Mouse (Mus musculus) brown adipose tissue, adult 24 weeks (tissue): ENCODE measurements at regions not wholly inside any gene's neighbourhood (a gene's known extent, or its start where the extent isn't known, plus 50 kb on each side); places are given as distances from the start of the nearest gene placed in this dataset.

Experiments used
- H3K27ac ChIP-seq: fragments of 200-500 bp; replicated peaks from 2 replicates; pipeline ENCODE4 v1.5.1; 2012; ENCODE audit warnings: low read depth, mild to moderate bottlenecking, low read length
- H3K4me1 ChIP-seq: fragments of 200-500 bp; 2 replicates; pipeline ENCODE4 v1.6.1; 2012; ENCODE audit warnings: low read length, mixed read lengths; ENCODE audit not compliant: control insufficient read depth, insufficient read depth, insufficient read length
- H3K4me3 ChIP-seq: fragments of 200-500 bp; 2 replicates; pipeline ENCODE4 v1.5.1; 2012; ENCODE audit warnings: low read depth, mild to moderate bottlenecking, low read length, moderate library complexity; ENCODE audit not compliant: insufficient read depth

- Histone ChIP-seq H3K4me1 (no peaks in the 10 kb centered on the region), H3K27ac (no peak overlapping the region), H3K4me3 (no peak overlapping the region)
Measured at GRCm38 (mm10) chr14:61803421-61803925, 196.2 kb downstream of the Kcnrg start.

- no peaks in the 10 kb centered on the region for H3K4me1 ChIP-seq
- H3K4me3 ChIP-seq = no peak overlapping the region
- no peak overlapping the region for H3K27ac ChIP-seq
Measured at GRCm38 (mm10) chr14:61805433-61805832, 198.2 kb downstream of the Kcnrg start.

- no peak overlapping the region for H3K27ac ChIP-seq
Measured at GRCm38 (mm10) chr14:61808193-61808592, 200.9 kb downstream of the Kcnrg start.

DNA sequence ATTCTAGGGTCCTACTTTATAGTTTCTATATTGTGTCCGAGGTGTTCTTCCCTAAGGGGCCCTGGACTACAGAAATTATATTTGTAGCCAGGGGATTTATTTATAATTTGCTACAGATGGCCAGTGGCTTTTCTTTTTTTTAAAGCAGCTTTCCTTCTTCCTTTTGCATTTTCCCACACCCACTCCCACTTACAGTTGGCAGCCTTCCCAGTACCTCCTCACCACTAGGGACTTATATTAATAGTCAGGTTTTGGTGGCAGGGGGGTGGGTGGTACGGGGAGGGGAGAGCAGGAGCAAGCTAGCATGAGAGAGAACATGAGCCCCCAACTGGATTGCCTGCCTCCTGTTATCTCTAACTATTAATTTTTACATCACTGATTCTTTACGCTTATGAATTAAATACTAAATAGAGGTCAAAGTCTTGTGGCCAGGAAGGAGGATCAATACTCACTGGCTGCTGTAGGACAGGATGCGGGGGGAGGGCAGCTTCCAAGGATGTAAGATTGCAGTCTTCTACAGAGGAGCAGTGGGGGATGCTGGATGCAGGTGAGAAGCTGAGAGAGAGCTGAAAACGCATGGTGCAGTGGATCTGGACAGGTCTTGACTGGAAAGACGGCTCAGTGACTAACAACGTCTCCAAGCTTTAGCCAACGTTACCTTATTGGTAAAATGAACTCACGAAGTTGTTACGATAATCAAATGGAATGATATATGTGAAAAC is 202.6 kb downstream of the Kcnrg start:
- Histone ChIP-seq H3K4me3 (no peak overlapping the region), H3K27ac (no peak overlapping the region), H3K4me1 (no peaks in the 10 kb centered on the region)

More at GRCm38 (mm10) chr14:61808193-61808592, 200.9 kb downstream of the Kcnrg start:
- no peak overlapping the region for H3K4me3 ChIP-seq
- no peaks in the 10 kb centered on the region for H3K4me1 ChIP-seq

DNA sequence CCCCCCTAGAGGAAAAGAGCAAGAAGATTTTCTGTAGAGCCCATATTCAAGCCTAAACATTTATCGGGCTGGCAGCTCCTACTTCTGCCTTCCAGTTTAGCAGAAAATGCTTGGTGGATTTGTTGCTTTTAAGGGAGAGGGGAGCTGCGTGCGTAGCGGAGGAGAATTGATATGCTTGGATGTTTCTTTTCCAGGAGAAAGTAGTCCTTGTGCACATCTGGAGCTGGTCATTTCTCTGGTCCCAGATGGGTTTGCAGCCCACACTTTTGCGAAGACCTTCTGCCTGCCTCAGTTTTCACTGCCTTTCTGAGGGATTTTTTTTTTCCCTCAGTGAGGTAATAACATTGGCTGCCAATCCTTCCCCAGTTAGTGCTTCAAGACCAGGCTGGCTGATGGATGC is 203.6 kb downstream of the Kcnrg start:
- Histone ChIP-seq H3K27ac (no peak overlapping the region), H3K4me3 (no peak overlapping the region), H3K4me1 (no peaks in the 10 kb centered on the region)

- Histone ChIP-seq H3K4me3 (no peak overlapping the region), H3K4me1 (no peaks in the 10 kb centered on the region), H3K27ac (no peak overlapping the region)
Measured at GRCm38 (mm10) chr14:61817711-61818110, 210.5 kb downstream of the Kcnrg start.

- H3K27ac ChIP-seq = no peak overlapping the region
- no peaks in the 10 kb centered on the region for H3K4me1 ChIP-seq
- H3K4me3 ChIP-seq = no peak overlapping the region
Measured at GRCm38 (mm10) chr14:61818365-61818764, 211.1 kb downstream of the Kcnrg start.

DNA sequence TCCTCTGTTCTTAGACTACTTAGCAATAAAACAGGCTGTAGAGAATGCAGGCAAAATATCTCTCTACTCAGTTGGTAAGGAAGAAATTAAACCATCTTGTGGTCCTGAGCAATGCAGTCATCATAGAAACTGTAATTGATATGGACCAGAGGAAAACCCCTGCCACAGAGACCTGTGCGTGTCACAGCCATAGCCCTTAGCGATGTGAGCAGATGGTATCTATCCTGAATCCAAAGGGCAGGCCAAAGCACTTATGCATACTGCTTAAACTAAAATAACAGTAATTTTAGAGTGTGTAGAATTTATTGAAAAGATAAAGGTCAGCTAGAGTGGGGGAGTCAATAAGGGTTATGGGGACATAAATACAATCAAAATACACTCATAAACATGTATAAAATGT is 212.0 kb downstream of the Kcnrg start:
- no peak overlapping the region for H3K4me3 ChIP-seq
- H3K4me1 ChIP-seq = no peaks in the 10 kb centered on the region
- no peak overlapping the region for H3K27ac ChIP-seq

- Histone ChIP-seq H3K4me1 (no peaks in the 10 kb centered on the region), H3K4me3 (no peak overlapping the region), H3K27ac (no peak overlapping the region)
Measured at GRCm38 (mm10) chr14:61834291-61834936, 227.2 kb downstream of the Kcnrg start.

DNA sequence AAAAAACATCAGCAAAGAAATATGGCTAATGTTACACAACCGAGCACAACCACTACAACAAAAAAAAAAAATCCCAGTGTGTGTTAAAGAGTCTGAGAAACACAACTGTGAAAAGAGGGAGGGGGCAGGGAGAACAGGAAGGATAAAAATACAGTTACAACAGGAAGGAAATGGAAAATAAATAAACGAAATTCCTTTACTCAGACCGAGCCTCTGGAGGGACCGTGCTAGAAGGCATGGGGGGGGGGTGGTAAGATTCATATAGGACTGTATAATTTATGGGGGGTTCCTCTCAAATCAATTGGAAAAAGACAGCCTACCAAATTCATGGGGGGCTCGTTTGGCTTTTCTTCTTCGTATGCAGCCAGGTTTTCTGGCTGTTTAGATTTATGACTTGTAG is 228.5 kb downstream of the Kcnrg start:
- H3K27ac ChIP-seq = no peak overlapping the region
- no peak overlapping the region for H3K4me3 ChIP-seq
- H3K4me1 ChIP-seq = no peaks in the 10 kb centered on the region

- Histone ChIP-seq H3K4me3 (no peak overlapping the region), H3K27ac (no peak overlapping the region), H3K4me1 (no peaks in the 10 kb centered on the region)
Measured at GRCm38 (mm10) chr14:61836231-61836630, 229.0 kb downstream of the Kcnrg start.

- Histone ChIP-seq H3K4me3 (no peak overlapping the region), H3K27ac (no peak overlapping the region), H3K4me1 (no peaks in the 10 kb centered on the region)
Measured at GRCm38 (mm10) chr14:61836965-61837364, 229.7 kb downstream of the Kcnrg start.

- H3K27ac ChIP-seq = no peak overlapping the region
- H3K4me1 ChIP-seq = no peaks in the 10 kb centered on the region
- H3K4me3 ChIP-seq = no peak overlapping the region
Measured at GRCm38 (mm10) chr14:61837851-61838250, 230.6 kb downstream of the Kcnrg start.

DNA sequence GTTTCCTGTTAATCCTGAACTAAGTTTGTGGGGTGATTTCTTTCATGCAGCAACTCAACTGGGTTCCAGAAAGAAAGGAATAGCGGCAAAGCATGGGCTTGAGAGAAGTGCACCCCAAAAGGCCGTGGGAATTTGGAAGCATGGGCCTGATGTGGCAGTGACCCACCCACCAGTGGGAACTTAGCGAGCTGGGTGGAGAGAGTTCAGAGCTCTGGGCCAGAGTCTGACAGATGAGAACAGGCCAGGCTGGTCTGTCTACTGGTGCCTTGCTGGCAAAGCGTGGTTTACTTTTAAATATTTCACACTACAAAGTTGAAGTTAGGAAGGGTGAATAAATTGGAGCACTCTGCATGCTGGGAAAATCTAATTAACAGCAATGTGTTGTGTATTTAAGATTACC is 235.2 kb downstream of the Kcnrg start:
- Histone ChIP-seq H3K4me3 (no peak overlapping the region), H3K27ac (no peak overlapping the region)

GRCm38 (mm10) chr14:61846441-61846840 is 239.2 kb downstream of the Kcnrg start:
- H3K27ac ChIP-seq = no peak overlapping the region
- no peaks in the 10 kb centered on the region for H3K4me1 ChIP-seq
- no peak overlapping the region for H3K4me3 ChIP-seq

More for the DNA sequence above, 235.2 kb downstream of the Kcnrg start:
- no peaks in the 10 kb centered on the region for H3K4me1 ChIP-seq

DNA sequence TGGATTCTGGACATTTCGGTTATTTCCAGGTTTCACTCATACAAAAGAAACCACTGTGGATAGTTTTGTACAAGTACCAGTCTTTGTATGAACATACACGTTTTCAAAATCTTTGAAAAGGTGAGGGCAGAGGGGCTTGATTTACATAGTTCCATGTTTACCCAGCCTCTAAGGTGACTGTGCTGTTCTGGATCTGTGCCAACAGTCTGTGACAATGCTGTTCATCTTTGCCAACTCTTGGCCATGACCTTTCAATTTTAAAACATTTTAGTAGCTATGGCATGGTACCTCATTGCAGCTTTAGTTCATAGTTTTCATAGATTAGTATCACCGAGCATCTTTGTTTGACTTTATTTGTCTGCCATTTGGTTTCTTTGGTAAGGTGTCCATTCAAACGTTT is 243.0 kb downstream of the Kcnrg start:
- Histone ChIP-seq H3K4me3 (no peak overlapping the region), H3K4me1 (no peaks in the 10 kb centered on the region), H3K27ac (no peak overlapping the region)
